Mouse (Mus musculus): ENCODE data around the gene Il21r. TPM values are rescaled to one million over a fixed set of nuclear protein-coding genes. Genes with fewer than 3 reads are reported as not detected.

The Il21r gene
- total and polyA plus RNA-seq, 3 experiments: 103 to 252 (median 142) TPM

DNA sequence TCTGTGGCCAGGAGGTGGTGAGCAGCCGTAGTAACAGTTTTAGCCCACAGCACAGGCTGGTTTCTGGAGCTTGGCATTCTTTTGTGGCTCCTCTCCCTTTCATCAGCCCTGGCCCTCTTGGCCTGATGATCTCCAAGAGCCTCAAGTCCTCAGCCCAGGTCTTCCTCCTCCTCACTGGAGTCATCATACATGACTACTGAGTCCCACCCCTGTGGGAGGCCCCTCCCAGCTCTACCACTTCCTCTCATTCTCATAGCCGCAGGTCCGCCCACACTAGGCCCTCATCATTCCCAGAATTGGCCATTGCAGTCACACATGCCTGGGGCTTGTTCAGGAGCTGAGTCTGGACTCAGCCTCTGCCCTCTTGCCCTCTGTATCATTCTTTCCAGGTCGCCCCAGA is 9.4 kb upstream of the Il21r start (continued):
- TF ChIP-seq TBP (conservative IDR thresholded peaks at IDR 0.05; ENCODE audit: low read depth, low read length): peak; percentile 58; the same call in 1 of the 2 replicates
- no peak for TF ChIP-seq RCOR1 (conservative IDR thresholded peaks at IDR 0.05; ENCODE audit: low read depth, low read length)
- no peak for TF ChIP-seq MYC (IDR thresholded peaks at IDR 0.05; ENCODE audit: low read depth, low read length)
- no peak for TF ChIP-seq GABPA (IDR thresholded peaks at IDR 0.05; ENCODE audit: insufficient replicate concordance, low read depth, low read length)
- TF ChIP-seq IRF4 (IDR thresholded peaks at IDR 0.05; ENCODE audit: low read depth, low read length): peak; percentile 44
- no peak for TF ChIP-seq SIN3A (IDR thresholded peaks at IDR 0.05; ENCODE audit: low read length)
- TF ChIP-seq NRF1 (IDR thresholded peaks at IDR 0.05; ENCODE audit: low read depth, low read length): no peak
- TF ChIP-seq POLR2A (IDR thresholded peaks at IDR 0.05; ENCODE audit: low read depth, low read length): peak; percentile 50
- TF ChIP-seq MAZ (IDR thresholded peaks at IDR 0.05; ENCODE audit: low read depth, low read length): peak; percentile 40; the same call in 1 of the 2 replicates
- no peak for TF ChIP-seq KAT2A (IDR thresholded peaks at IDR 0.05; ENCODE audit: insufficient replicate concordance, low read length)
- TF ChIP-seq CTCF (conservative IDR thresholded peaks at IDR 0.05 in 1 of 2, IDR thresholded peaks at IDR 0.05 in 1 of 2; ENCODE audit: low read depth in 2 of 2, low read length in 2 of 2): no peak
- no peak for TF ChIP-seq EP300 (IDR thresholded peaks at IDR 0.05; ENCODE audit: low read length)
- TF ChIP-seq USF1 (IDR thresholded peaks at IDR 0.05; ENCODE audit: low read depth, low read length): no peak
- TF ChIP-seq TCF12 (IDR thresholded peaks at IDR 0.05; ENCODE audit: low read depth, low read length): peak; percentile 71; the same call in 1 of the 2 replicates

DNA sequence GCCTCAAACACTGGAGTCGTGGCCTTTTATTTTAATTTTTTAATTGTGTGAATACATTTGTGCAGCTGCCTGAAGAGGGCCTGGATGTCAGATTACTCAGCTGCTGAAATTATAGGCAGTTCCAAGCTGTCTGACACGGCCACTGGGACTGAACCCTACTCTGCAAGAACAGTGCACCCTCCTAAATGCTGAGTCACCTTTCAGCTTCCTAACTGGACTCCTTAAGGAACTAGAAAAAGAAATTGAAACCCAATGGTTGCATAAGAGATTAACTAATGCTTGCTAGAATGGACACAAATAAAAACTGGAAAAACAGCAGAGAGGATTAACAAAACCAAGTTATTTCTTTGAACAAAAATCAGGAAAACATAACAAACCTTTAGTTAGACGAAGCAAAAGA is 6.8 kb upstream of the Il21r start:
- dilution Hi-C loops (cut with MboI; ENCODE audit: extremely low pct_ligation_motif_present, extremely low pct_unique_long_range_greater_than_20kb, low sequenced_read_pairs): no loop called here
- DNase-seq (ENCODE audit: extremely low read depth): no peak
- no peaks in the 10 kb centered on the region for H3K79me2 ChIP-seq (replicated peaks; ENCODE audit: control insufficient read depth, extremely low read depth, insufficient read depth, poor library complexity, severe bottlenecking)
- no peaks in the 10 kb centered on the region for H3K36me3 ChIP-seq (replicated peaks in 1 of 2; ENCODE audit: control insufficient read depth in 1 of 2, insufficient read depth in 1 of 2, low read length in 1 of 2)
- H3K4me3 ChIP-seq (replicated peaks in 1 of 3; ENCODE audit: low read depth in 2 of 3, low read length in 2 of 3, poor library complexity in 1 of 3): no peak overlapping the region
- peak overlapping the region; percentile 50; the same call in 1 of the 2 replicates for H3K27ac ChIP-seq (ENCODE audit: insufficient read depth, low read depth)
- H3K27me3 ChIP-seq (replicated peaks): no peaks in the 10 kb centered on the region
- TF ChIP-seq MXI1 (IDR thresholded peaks at IDR 0.05; ENCODE audit: low read depth, low read length): no peak
- TF ChIP-seq HCFC1 (IDR thresholded peaks at IDR 0.05; ENCODE audit: low read depth, low read length): 0 out of 2 replicates have a peak, but pooled peaks have one; percentile 6
- 0 out of 2 replicates have a peak, but pooled peaks have one; percentile 27 for TF ChIP-seq TCF12 (IDR thresholded peaks at IDR 0.05; ENCODE audit: low read depth, low read length)
- TF ChIP-seq MAFK (IDR thresholded peaks at IDR 0.05; ENCODE audit: insufficient replicate concordance, low read length): peak; percentile 93
- peak; percentile 53; the same call in 1 of the 2 replicates for TF ChIP-seq ETS1 (conservative IDR thresholded peaks at IDR 0.05; ENCODE audit: low read depth, low read length)
- TF ChIP-seq ZMIZ1 (IDR thresholded peaks at IDR 0.05; ENCODE audit: low read depth, low read length): no peak
- peak; percentile 50; the same call in 1 of the 2 replicates for TF ChIP-seq JUND (conservative IDR thresholded peaks at IDR 0.05; ENCODE audit: low read depth, low read length)
- 0 out of 2 replicates have a peak, but pooled peaks have one; percentile 9 for TF ChIP-seq IRF4 (IDR thresholded peaks at IDR 0.05; ENCODE audit: low read depth, low read length)
- TF ChIP-seq SIN3A (IDR thresholded peaks at IDR 0.05; ENCODE audit: low read length): peak; percentile 53; the same call in 1 of the 2 replicates
- no peak for TF ChIP-seq ZNF384 (IDR thresholded peaks at IDR 0.05; ENCODE audit: low read depth, low read length)
- TF ChIP-seq MEF2A (IDR thresholded peaks at IDR 0.05; ENCODE audit: borderline replicate concordance, low read depth, low read length): no peak
- TF ChIP-seq BHLHE40 (IDR thresholded peaks at IDR 0.05; ENCODE audit: low read depth, low read length): no peak
- no peak for TF ChIP-seq POLR2A (IDR thresholded peaks at IDR 0.05; ENCODE audit: low read depth, low read length)
- TF ChIP-seq CHD1 (IDR thresholded peaks at IDR 0.05; ENCODE audit: low read depth, low read length): no peak
- H3K9me3 ChIP-seq (replicated peaks; ENCODE audit: low read length): no peaks in the 10 kb centered on the region
- H3K9ac ChIP-seq (ENCODE audit: insufficient read depth, low read depth): peak overlapping the region; percentile 66; the same call in 1 of the 2 replicates
- in situ Hi-C loops (cut with MboI; ENCODE audit: low pct_ligation_motif_present, low pct_unique_long_range_greater_than_20kb, low sequenced_read_pairs): no loop called here
- peaks cover 47 to 90% of the 10 kb centered on the region in 2 experiments for H3K4me1 ChIP-seq (ENCODE audit: control insufficient read depth in 1 of 2, insufficient read depth in 2 of 2)
- H3K4me2 ChIP-seq (ENCODE audit: insufficient read depth, low read depth, poor library complexity, severe bottlenecking): peak overlapping the region; percentile 56; the same call in 1 of the 2 replicates
